Mouse (Mus musculus) neural tube, embryonic 11.5 days (tissue): ENCODE results near the gene Tbc1d1. TPM values are rescaled to one million over a fixed set of nuclear protein-coding genes. Genes with fewer than 3 reads are reported as not detected.

Experiments used
- ATAC-seq: fragments of 200-750 bp; cut with Nextera tagmentation; 2 replicates; pipeline ENCODE4 v1.8.0; 2017; ENCODE audit warnings: moderate number of reproducible peaks, mild to moderate bottlenecking, moderate TSS enrichment, moderate library complexity; ENCODE audit not compliant: insufficient read depth, low FRiP score, low TSS enrichment
- DNase-seq: peaks from one replicate; pipeline ENCODE4 v3.0.0-alpha.2; 2015; ENCODE audit warnings: low spot score
- H3K27ac ChIP-seq: fragments of 300-500 bp; sonication (generic); 2 replicates; pipeline ENCODE4 v1.5.1; 2014; ENCODE audit warnings: low read depth, mild to moderate bottlenecking, low read length
- H3K27me3 ChIP-seq: fragments of 300-500 bp; sonication (generic); 2 replicates; pipeline ENCODE4 v1.6.1; 2014; ENCODE audit warnings: mild to moderate bottlenecking, low read length, mixed read lengths; ENCODE audit not compliant: control insufficient read depth, insufficient read depth
- H3K36me3 ChIP-seq: fragments of 300-500 bp; sonication (generic); 2 replicates; pipeline ENCODE4 v1.6.1; 2014; ENCODE audit warnings: mild to moderate bottlenecking, low read length, moderate library complexity, mixed read lengths; ENCODE audit not compliant: control insufficient read depth, insufficient read depth
- H3K4me1 ChIP-seq: fragments of 300-500 bp; sonication (generic); 2 replicates; pipeline ENCODE4 v1.6.1; 2014; ENCODE audit warnings: low read length, mixed read lengths; ENCODE audit not compliant: control insufficient read depth, insufficient read depth
- H3K4me2 ChIP-seq: fragments of 300-500 bp; sonication (generic); 2 replicates; pipeline ENCODE4 v1.6.1; 2014; ENCODE audit warnings: low read depth, mild to moderate bottlenecking, moderate library complexity
- H3K4me3 ChIP-seq: fragments of 300-500 bp; sonication (generic); 2 replicates; pipeline ENCODE4 v1.5.1; 2014; ENCODE audit warnings: low read depth, low read length
- H3K9ac ChIP-seq: fragments of 300-500 bp; sonication (generic); 2 replicates; pipeline ENCODE4 v1.6.1; 2014; ENCODE audit warnings: mild to moderate bottlenecking, low read length
- H3K9me3 ChIP-seq: fragments of 300-500 bp; sonication (generic); 2 replicates; pipeline ENCODE4 v1.6.1; 2016; ENCODE audit warnings: low read length; ENCODE audit not compliant: control insufficient read depth
- WGBS: fragments of 180-500 bp; shearing (Covaris S2); extraction: QIAGEN DNeasy Blood & Tissue Kit; methylation state at CpG from one replicate; pipeline ENCODE4 v1.1.7; 2014; 5-methylcytosine and 5-hydroxymethylcytosine counted together
- polyA plus RNA-seq: library from polyadenylated mRNA; unstranded; fragments of >200 nt; fragmentation: Nextera tagmentation; extraction: Ambion mirVana; gene quantifications from 2 replicates; pipeline ENCODE4 v1.2.1, GENCODE M21; 2014

The Tbc1d1 gene
- polyA plus RNA-seq, 1 experiment from 2014 or later: 32.4 TPM

GRCm38 (mm10) chr5:64159065-64159780 lies 3.1 kb downstream of the Tbc1d1 start:
- Histone ChIP-seq H3K9me3 (no peaks in the 10 kb centered on the region), H3K27ac (no peak overlapping the region), H3K4me1 (peaks cover 5% of the 10 kb centered on the region; the same call in 1 of the 2 replicates), H3K4me3 (peak overlapping the region; percentile 61), H3K9ac (peak overlapping the region; percentile 58), H3K4me2 (peak overlapping the region; percentile 100), H3K36me3 (no peaks in the 10 kb centered on the region), H3K27me3 (peaks cover 34% of the 10 kb centered on the region)
- ATAC-seq: peak; percentile 39
- under 1% methylated on average over 39 of the region's 39 CpGs for WGBS
- peak; percentile 59 for DNase-seq

DNA sequence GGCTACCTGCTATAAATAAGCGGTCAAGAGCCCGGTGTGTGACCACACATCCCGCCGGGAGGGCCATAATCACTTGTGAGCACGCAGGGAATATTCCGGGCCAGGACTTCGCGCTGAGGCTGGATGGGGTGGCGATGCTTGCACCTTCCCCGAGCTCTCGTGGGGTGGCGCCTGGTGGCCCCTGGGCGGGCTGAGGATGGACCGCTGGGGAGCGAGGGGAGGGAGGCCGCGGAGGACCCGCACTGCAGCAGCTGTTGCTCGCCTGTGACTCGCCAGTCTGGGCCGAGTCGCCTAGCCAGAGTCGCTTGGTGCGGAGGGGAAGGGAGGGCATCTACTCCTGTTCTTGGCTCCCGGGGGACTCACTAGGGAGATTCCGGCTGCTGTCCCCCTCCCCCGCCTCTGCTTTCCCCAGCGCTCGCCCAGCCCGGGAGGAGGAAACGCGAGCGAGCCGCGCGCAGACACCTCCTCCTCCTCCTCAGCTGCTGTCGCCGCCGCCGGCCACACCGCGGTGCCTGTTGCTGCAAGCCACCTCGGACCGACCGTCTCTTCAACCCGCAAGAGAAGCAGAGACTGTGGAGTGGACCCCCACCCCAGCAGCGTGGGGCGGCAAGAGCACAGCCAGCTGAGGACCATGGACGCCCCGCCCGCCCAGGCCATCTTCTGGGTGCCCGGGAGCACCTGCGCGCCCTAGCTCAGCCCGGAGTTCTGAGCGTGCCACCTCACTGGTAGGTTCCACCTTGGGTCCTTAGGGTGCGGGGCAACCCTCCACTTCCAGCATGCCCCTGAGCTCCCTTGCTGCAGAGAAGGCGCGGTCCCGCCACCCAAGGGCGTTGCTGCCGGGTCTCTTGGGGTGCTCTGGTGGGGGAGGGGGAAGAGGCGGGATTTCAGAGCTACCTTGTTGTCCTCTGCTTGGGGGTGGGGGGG lies 3.9 kb downstream of the Tbc1d1 start:
- no peaks in the 10 kb centered on the region for H3K36me3 ChIP-seq
- DNase-seq (peak; percentile 71), ATAC-seq (peak; percentile 77)
- H3K4me1 ChIP-seq: peaks cover 5% of the 10 kb centered on the region; the same call in 1 of the 2 replicates
- 0% methylated on average over 44 of the region's 63 CpGs for WGBS
- H3K27ac ChIP-seq: no peak overlapping the region
- peak overlapping the region; percentile 100 for H3K4me2 ChIP-seq
- no peaks in the 10 kb centered on the region for H3K9me3 ChIP-seq
- H3K27me3 ChIP-seq: peaks cover 34% of the 10 kb centered on the region
- peak overlapping the region; percentile 58 for H3K9ac ChIP-seq
- H3K4me3 ChIP-seq: peak overlapping the region; percentile 61

DNA sequence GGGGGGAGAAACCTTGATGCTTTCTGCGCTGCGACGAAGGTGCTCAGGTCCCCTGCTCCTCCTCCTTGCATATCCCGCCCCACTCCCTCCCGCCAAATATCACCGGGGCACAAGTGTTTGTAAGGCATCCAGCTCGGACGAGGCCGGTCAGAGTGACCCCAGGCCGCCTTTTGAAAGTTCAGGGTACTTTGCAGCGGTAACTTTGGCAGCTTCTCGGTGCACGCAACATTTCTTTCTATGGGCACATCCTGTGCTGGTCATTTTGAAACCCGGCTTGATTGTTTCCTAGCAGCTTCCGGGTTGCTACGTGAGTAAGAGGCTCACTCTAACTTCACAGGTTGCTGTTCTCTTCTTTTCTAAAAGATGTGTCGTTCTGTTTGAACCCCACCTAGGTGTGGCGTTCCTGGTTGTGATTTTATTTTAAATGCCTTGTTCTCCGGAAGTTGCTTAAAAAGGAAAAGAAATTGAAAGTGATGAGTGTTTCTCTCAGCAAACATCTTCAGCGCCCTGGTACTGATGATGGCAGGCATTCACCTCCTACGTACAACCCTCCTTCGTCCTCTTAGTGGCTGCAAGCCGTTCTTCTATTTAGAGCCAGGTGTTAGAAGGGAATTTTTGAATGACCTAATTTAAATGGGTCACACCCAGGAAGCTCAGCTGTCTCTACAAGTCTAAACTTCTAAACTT lies 4.7 kb downstream of the Tbc1d1 start:
- WGBS: under 1% methylated on average over 23 of the region's 23 CpGs

DNA sequence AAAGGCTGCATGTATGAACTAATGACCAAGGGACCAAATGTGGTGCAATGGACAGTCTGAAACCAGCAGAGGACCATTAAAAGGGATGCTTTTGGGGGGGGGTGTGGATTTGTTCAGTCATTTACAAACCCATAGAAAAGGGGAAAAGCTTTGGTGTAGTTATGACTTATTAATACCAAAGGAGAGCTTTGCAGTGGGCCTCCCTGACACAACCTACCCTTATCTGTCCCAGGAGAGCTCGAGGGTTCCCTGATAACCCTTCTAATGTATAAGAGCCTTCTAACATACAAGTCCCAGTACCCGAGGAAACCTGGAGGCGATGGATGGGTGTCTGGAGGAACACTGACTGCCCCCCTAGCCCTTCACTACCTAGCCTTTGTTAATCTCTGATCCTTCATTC lies 5.8 kb downstream of the Tbc1d1 start:
- no peak overlapping the region for H3K9ac ChIP-seq
- ATAC-seq: no peak
- no peaks in the 10 kb centered on the region for H3K36me3 ChIP-seq
- H3K4me1 ChIP-seq: peaks cover 5% of the 10 kb centered on the region; the same call in 1 of the 2 replicates
- H3K4me2 ChIP-seq: no peak overlapping the region
- H3K27ac ChIP-seq: no peak overlapping the region
- 75% methylated on average over 3 of the region's 3 CpGs for WGBS
- H3K9me3 ChIP-seq: no peaks in the 10 kb centered on the region
- H3K27me3 ChIP-seq: peaks cover 34% of the 10 kb centered on the region
- DNase-seq: no peak
- H3K4me3 ChIP-seq: no peak overlapping the region

More for the DNA sequence above, 4.7 kb downstream of the Tbc1d1 start:
- Histone ChIP-seq H3K36me3 (no peaks in the 10 kb centered on the region), H3K27ac (no peak overlapping the region), H3K4me1 (peaks cover 5% of the 10 kb centered on the region; the same call in 1 of the 2 replicates), H3K4me2 (peak overlapping the region; percentile 100), H3K9ac (no peak overlapping the region; the same call in 1 of the 2 replicates), H3K27me3 (peaks cover 34% of the 10 kb centered on the region), H3K4me3 (peak overlapping the region; percentile 61), H3K9me3 (no peaks in the 10 kb centered on the region)
- DNase-seq (no peak), ATAC-seq (peak; percentile 7; the same call in 1 of the 2 replicates)

DNA sequence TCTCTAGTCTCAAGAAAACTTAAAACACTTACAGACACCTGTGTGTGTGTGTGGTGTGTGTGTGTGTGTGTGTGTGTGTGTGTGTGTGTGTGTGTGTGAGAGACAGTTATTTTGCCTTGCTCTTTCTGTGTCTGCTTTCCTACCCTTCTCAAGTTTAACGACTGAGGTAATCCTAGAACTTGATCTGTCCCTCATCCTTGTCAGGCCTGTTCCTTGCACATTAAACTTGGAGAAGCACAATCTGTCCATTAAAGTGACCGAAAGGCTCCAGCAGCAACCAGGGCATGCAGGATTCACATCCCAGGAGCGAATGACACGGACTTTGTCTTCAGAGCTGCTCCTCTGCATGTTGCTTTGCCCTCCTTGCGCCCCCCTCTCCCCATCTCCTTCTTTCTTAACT lies 6.5 kb downstream of the Tbc1d1 start:
- Histone ChIP-seq H3K9ac (no peak overlapping the region), H3K4me1 (peaks cover 5% of the 10 kb centered on the region; the same call in 1 of the 2 replicates), H3K9me3 (no peaks in the 10 kb centered on the region), H3K27ac (no peak overlapping the region), H3K4me2 (no peak overlapping the region), H3K27me3 (peaks cover 34% of the 10 kb centered on the region), H3K4me3 (no peak overlapping the region), H3K36me3 (no peaks in the 10 kb centered on the region)
- DNase-seq: no peak
- WGBS: 80% methylated on average over 5 of the region's 5 CpGs
- no peak for ATAC-seq

GRCm38 (mm10) chr5:64164414-64164813 lies 8.3 kb downstream of the Tbc1d1 start:
- H3K4me1 ChIP-seq: peaks cover 2% of the 10 kb centered on the region; the same call in 1 of the 2 replicates
- no peak overlapping the region for H3K4me2 ChIP-seq
- peaks cover 23% of the 10 kb centered on the region for H3K27me3 ChIP-seq
- H3K36me3 ChIP-seq: no peaks in the 10 kb centered on the region
- H3K27ac ChIP-seq: no peak overlapping the region
- H3K4me3 ChIP-seq: no peak overlapping the region
- DNase-seq (no peak), ATAC-seq (no peak)
- WGBS: 86% methylated on average over 3 of the region's 3 CpGs
- no peaks in the 10 kb centered on the region for H3K9me3 ChIP-seq
- H3K9ac ChIP-seq: no peak overlapping the region

DNA sequence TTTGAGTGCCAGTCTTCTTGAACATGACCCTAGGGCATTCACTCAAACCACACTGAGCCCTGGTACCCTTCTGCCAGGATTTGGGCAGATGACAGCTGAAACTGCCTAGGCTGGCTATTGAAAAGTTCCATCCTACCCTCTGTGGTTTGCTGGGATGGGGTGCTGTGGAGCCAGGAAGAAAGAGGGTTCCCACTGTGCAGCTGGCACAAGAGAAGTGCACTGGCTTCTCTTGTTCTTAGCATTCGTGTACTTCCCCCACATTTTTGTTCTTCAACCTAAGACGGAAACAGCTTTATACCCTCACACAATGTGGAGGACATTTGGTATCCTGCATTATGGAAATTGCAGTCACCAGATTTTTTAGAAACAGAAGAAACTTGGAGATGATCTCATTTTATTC lies 9.7 kb downstream of the Tbc1d1 start:
- no peak overlapping the region for H3K4me3 ChIP-seq
- 65% methylated on average over 2 of the region's 2 CpGs for WGBS
- peaks cover 14% of the 10 kb centered on the region for H3K27me3 ChIP-seq
- H3K4me1 ChIP-seq: peaks cover under 1% of the 10 kb centered on the region; the same call in 1 of the 2 replicates
- no peak for DNase-seq
- no peaks in the 10 kb centered on the region for H3K36me3 ChIP-seq
- no peak for ATAC-seq
- no peak overlapping the region for H3K9ac ChIP-seq
- no peak overlapping the region for H3K27ac ChIP-seq
- no peaks in the 10 kb centered on the region for H3K9me3 ChIP-seq
- H3K4me2 ChIP-seq: no peak overlapping the region

- H3K4me1 ChIP-seq: no peaks in the 10 kb centered on the region
- WGBS: 90% methylated on average over 10 of the region's 10 CpGs
- H3K27me3 ChIP-seq: no peaks in the 10 kb centered on the region
- H3K9me3 ChIP-seq: no peaks in the 10 kb centered on the region
- DNase-seq (no peak), ATAC-seq (no peak)
- no peak overlapping the region for H3K9ac ChIP-seq
- H3K4me3 ChIP-seq: no peak overlapping the region
- no peak overlapping the region for H3K27ac ChIP-seq
- no peaks in the 10 kb centered on the region for H3K36me3 ChIP-seq
- no peak overlapping the region for H3K4me2 ChIP-seq
Measured at GRCm38 (mm10) chr5:64168990-64169540, 13.0 kb downstream of the Tbc1d1 start.
